Mouse (Mus musculus) myocyte (in vitro differentiated cells): ENCODE results near the gene Erich3. TPM values are rescaled to one million over a fixed set of nuclear protein-coding genes. Genes with fewer than 3 reads are reported as not detected.

Experiments
- H3K27me3 ChIP-seq: one replicate; pipeline ENCODE4 v1.6.1; 2011; ENCODE audit not compliant: control insufficient read depth, insufficient read depth, insufficient read length
- H3K36me3 ChIP-seq: one replicate; pipeline ENCODE4 v1.6.1; 2011; ENCODE audit not compliant: control insufficient read depth, insufficient read depth
- H3K4me2 ChIP-seq: one replicate; pipeline ENCODE4 v1.6.1; 2011; ENCODE audit warnings: low read depth, control low read depth
- H3K4me3 ChIP-seq: one replicate; pipeline ENCODE4 v1.5.1; 2011; ENCODE audit warnings: mild to moderate bottlenecking, control low read depth, moderate library complexity
- H3K79me2 ChIP-seq: one replicate; pipeline ENCODE4 v1.6.1; 2011; ENCODE audit not compliant: control insufficient read depth, insufficient read depth
- H3ac ChIP-seq: one replicate; pipeline ENCODE4 v1.6.1; 2011; ENCODE audit not compliant: control insufficient read depth, insufficient read length
- CEBPB ChIP-seq: IDR thresholded peaks from 2 replicates; pipeline ENCODE4 v1.6.1; 2011; ENCODE audit warnings: mild to moderate bottlenecking, moderate library complexity; ENCODE audit not compliant: poor library complexity, insufficient read depth, severe bottlenecking
- E2F4 ChIP-seq: IDR thresholded peaks from one replicate; pipeline ENCODE4 v1.6.1; 2011; ENCODE audit warnings: mild to moderate bottlenecking, control low read depth, moderate library complexity; ENCODE audit not compliant: insufficient read depth
- MAX ChIP-seq: IDR thresholded peaks from one replicate; pipeline ENCODE4 v1.6.1; 2011; ENCODE audit warnings: low read depth, mild to moderate bottlenecking, control low read depth
- MYOD1 ChIP-seq, 3 experiments: IDR thresholded peaks; one replicate each; pipeline ENCODE4 v1.6.1; 2011; ENCODE audit warnings: control low read depth in 2 of 3, low read depth in 2 of 3, mild to moderate bottlenecking in 2 of 3, moderate library complexity in 1 of 3; ENCODE audit not compliant: insufficient read length in 2 of 3, control insufficient read depth in 1 of 3
- MYOG ChIP-seq, 3 experiments: IDR thresholded peaks; one replicate each; pipeline ENCODE4 v1.6.1; 2011; ENCODE audit warnings: control low read depth in 2 of 3, low read depth in 2 of 3, mild to moderate bottlenecking in 2 of 3; ENCODE audit not compliant: insufficient read length in 2 of 3, control insufficient read depth in 1 of 3, insufficient read depth in 1 of 3
- POLR2A ChIP-seq: IDR thresholded peaks from one replicate; pipeline ENCODE4 v1.6.1; 2011; ENCODE audit warnings: low read depth, mild to moderate bottlenecking, control low read depth, moderate library complexity; ENCODE audit not compliant: insufficient read length
- POLR2AphosphoS2 ChIP-seq: IDR thresholded peaks from one replicate; pipeline ENCODE4 v1.6.1; 2011; ENCODE audit warnings: low read depth, control low read depth; ENCODE audit not compliant: insufficient read length
- REST ChIP-seq: IDR thresholded peaks from one replicate; pipeline ENCODE4 v1.6.1; 2011; ENCODE audit warnings: mild to moderate bottlenecking, control low read depth, moderate library complexity; ENCODE audit not compliant: insufficient read depth, insufficient read length
- SRF ChIP-seq: IDR thresholded peaks from one replicate; pipeline ENCODE4 v1.6.1; 2011; ENCODE audit warnings: low read depth; ENCODE audit not compliant: control insufficient read depth, insufficient read length
- TCF12 ChIP-seq: IDR thresholded peaks from one replicate; pipeline ENCODE4 v1.6.1; 2011; ENCODE audit warnings: mild to moderate bottlenecking, control low read depth; ENCODE audit not compliant: poor library complexity, insufficient read depth, severe bottlenecking
- TCF3 ChIP-seq: IDR thresholded peaks from one replicate; pipeline ENCODE4 v1.6.1; 2011; ENCODE audit warnings: low read depth, control low read depth; ENCODE audit not compliant: insufficient read length
- USF1 ChIP-seq: IDR thresholded peaks from one replicate; pipeline ENCODE4 v1.6.1; 2011; ENCODE audit warnings: low read depth, mild to moderate bottlenecking, control low read depth, moderate library complexity
- polyA plus RNA-seq: library from polyadenylated mRNA; unstranded; fragments of >200 nt; fragmentation: generic; extraction: Trizol; gene quantifications from one replicate; pipeline ENCODE4 v1.2.1, GENCODE M21; 2012; ENCODE audit warnings: missing spikeins

The Erich3 gene
- polyA plus RNA-seq, 1 experiment: not detected

GRCm38 (mm10) chr3:154778836-154779595 lies 115.4 kb downstream of the Erich3 start:
- Histone ChIP-seq H3K36me3 (no peaks in the 10 kb centered on the region), H3K79me2 (no peaks in the 10 kb centered on the region), H3K4me2 (no peak overlapping the region), H3K27me3 (no peaks in the 10 kb centered on the region), H3ac (no peak overlapping the region), H3K4me3 (no peak overlapping the region)
- TF ChIP-seq SRF: no peak
- no peak for TF ChIP-seq USF1
- no peak for TF ChIP-seq TCF3
- no peak for TF ChIP-seq CEBPB
- TF ChIP-seq MYOG (IDR thresholded peaks at IDR 0.05; ENCODE audit: control insufficient read depth in 1 of 3, insufficient read depth in 1 of 3, insufficient read length in 2 of 3, low read depth in 2 of 3): no peak
- no peak for TF ChIP-seq E2F4
- TF ChIP-seq MAX: no peak
- no peak for TF ChIP-seq POLR2A
- TF ChIP-seq REST: no peak
- no peak for TF ChIP-seq TCF12
- TF ChIP-seq POLR2AphosphoS2: no peak
- TF ChIP-seq MYOD1 (IDR thresholded peaks at IDR 0.05; ENCODE audit: control insufficient read depth in 1 of 3, insufficient read length in 2 of 3, low read depth in 2 of 3): no peak

DNA sequence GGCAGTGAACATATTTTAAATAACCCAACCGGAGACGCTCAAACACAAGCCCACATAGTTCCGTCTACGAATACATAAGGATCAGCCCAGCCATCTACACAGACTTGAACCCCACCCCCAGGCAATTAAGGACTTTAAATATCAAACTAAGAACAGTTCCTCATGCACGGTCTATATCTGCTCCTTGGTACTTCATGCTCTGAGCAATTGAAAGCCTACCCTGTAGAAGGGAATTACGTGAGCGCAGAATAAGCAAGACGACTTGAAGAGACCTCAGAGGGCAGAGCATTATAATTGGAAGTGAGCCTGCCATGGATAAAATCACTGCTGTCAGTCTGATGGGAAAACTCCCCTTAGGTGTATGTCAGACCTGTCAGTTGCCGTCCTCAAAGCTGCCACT lies 122.7 kb downstream of the Erich3 start:
- Histone ChIP-seq H3K27me3 (no peaks in the 10 kb centered on the region), H3K4me2 (no peak overlapping the region), H3K4me3 (no peak overlapping the region), H3K36me3 (no peaks in the 10 kb centered on the region), H3K79me2 (no peaks in the 10 kb centered on the region), H3ac (no peak overlapping the region)
- TF ChIP-seq REST: no peak

DNA sequence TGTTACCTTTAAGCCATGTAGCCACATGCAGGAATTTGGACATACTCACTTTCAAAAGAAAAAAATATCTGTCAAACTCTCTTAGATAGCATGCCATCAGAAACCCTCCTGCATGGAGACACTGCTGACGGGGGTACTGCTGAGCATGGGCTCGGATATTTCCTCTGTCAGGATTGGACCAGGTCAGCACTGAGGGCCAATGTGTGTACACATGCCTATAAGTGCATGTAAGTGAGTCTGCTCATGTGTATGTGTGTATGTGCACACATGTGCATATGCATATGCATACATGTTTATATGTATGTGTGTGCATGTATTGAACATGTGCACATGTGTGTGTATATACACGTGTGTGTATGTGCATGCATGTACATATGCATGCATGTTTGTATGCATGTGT lies 124.0 kb downstream of the Erich3 start:
- Histone ChIP-seq H3K79me2 (no peaks in the 10 kb centered on the region), H3K4me3 (no peak overlapping the region), H3K36me3 (no peaks in the 10 kb centered on the region), H3ac (no peak overlapping the region), H3K4me2 (no peak overlapping the region), H3K27me3 (no peaks in the 10 kb centered on the region)
- TF ChIP-seq SRF (no peak), USF1 (no peak), E2F4 (no peak), REST (no peak), CEBPB (no peak), POLR2A (no peak)

- H3ac ChIP-seq: no peak overlapping the region
- H3K79me2 ChIP-seq: no peaks in the 10 kb centered on the region
- H3K36me3 ChIP-seq: no peaks in the 10 kb centered on the region
- TF ChIP-seq CEBPB (no peak), USF1 (no peak), TCF3 (no peak), MYOD1 (IDR thresholded peaks at IDR 0.05; ENCODE audit: control insufficient read depth in 1 of 3, insufficient read length in 2 of 3, low read depth in 2 of 3) (no peak), MAX (no peak), E2F4 (no peak), REST (no peak), SRF (no peak), MYOG (IDR thresholded peaks at IDR 0.05; ENCODE audit: control insufficient read depth in 1 of 3, insufficient read depth in 1 of 3, insufficient read length in 2 of 3, low read depth in 2 of 3) (no peak)
- no peak overlapping the region for H3K4me2 ChIP-seq
- no peaks in the 10 kb centered on the region for H3K27me3 ChIP-seq
- H3K4me3 ChIP-seq: no peak overlapping the region
These were observed 129.9 kb downstream of the Erich3 start for GRCm38 (mm10) chr3:154793571-154793970.

- Histone ChIP-seq H3K4me3 (no peak overlapping the region), H3K27me3 (no peaks in the 10 kb centered on the region), H3K4me2 (no peak overlapping the region)
These were observed 135.1 kb downstream of the Erich3 start for GRCm38 (mm10) chr3:154798806-154799205.

More at GRCm38 (mm10) chr3:154798806-154799205, 135.1 kb downstream of the Erich3 start:
- Histone ChIP-seq H3K36me3 (no peaks in the 10 kb centered on the region), H3K79me2 (no peaks in the 10 kb centered on the region), H3ac (no peak overlapping the region)
- no peak for TF ChIP-seq POLR2AphosphoS2
- no peak for TF ChIP-seq MYOD1 (IDR thresholded peaks at IDR 0.05; ENCODE audit: control insufficient read depth in 1 of 3, insufficient read length in 2 of 3, low read depth in 2 of 3)
- TF ChIP-seq MYOG (IDR thresholded peaks at IDR 0.05; ENCODE audit: control insufficient read depth in 1 of 3, insufficient read depth in 1 of 3, insufficient read length in 2 of 3, low read depth in 2 of 3): no peak
- no peak for TF ChIP-seq USF1
